Mouse (Mus musculus): Measurements from ENCODE around the gene a. TPM values are rescaled to one million over a fixed set of nuclear protein-coding genes. Genes with fewer than 3 reads are reported as not detected.

a gene
- polyA plus RNA-seq, 1 experiment: not detected

GRCm38 (mm10) chr2:154848086-154848485 lies 56.9 kb downstream of the a start:
- no peak overlapping the region for H3ac ChIP-seq (ENCODE audit: control insufficient read depth, insufficient read length, low read depth)
- H3K79me3 ChIP-seq (ENCODE audit: low read depth): peaks cover 86% of the 10 kb centered on the region
- no peaks in the 10 kb centered on the region for H3K27me3 ChIP-seq (ENCODE audit: control insufficient read depth, insufficient read depth, insufficient read length)
- peaks cover 100% of the 10 kb centered on the region for H3K79me2 ChIP-seq (ENCODE audit: control insufficient read depth, insufficient read depth)
- no peak overlapping the region for H3K4me3 ChIP-seq (ENCODE audit: insufficient read depth, poor library complexity, severe bottlenecking)
- H3K36me3 ChIP-seq (ENCODE audit: control insufficient read depth, insufficient read depth): peaks cover 35% of the 10 kb centered on the region
- no peak for TF ChIP-seq USF1 (IDR thresholded peaks at IDR 0.05; ENCODE audit: low read depth)

- Histone ChIP-seq H3K36me3 (ENCODE audit: control insufficient read depth, insufficient read depth) (peaks cover 45% of the 10 kb centered on the region), H3K4me3 (ENCODE audit: insufficient read depth, poor library complexity, severe bottlenecking) (no peak overlapping the region), H3K79me2 (ENCODE audit: control insufficient read depth, insufficient read depth) (peaks cover 100% of the 10 kb centered on the region), H3ac (ENCODE audit: control insufficient read depth, insufficient read length, low read depth) (no peak overlapping the region), H3K79me3 (ENCODE audit: low read depth) (peaks cover 65% of the 10 kb centered on the region), H3K27me3 (ENCODE audit: control insufficient read depth, insufficient read depth, insufficient read length) (no peaks in the 10 kb centered on the region)
- TF ChIP-seq MAX (IDR thresholded peaks at IDR 0.05): no peak
- no peak for TF ChIP-seq FOSL1 (IDR thresholded peaks at IDR 0.05; ENCODE audit: insufficient read depth, low read length, poor library complexity, severe bottlenecking)
- no peak for TF ChIP-seq CEBPB (IDR thresholded peaks at IDR 0.05; ENCODE audit: low read depth)
- TF ChIP-seq MYOD1 (IDR thresholded peaks at IDR 0.05; ENCODE audit: control insufficient read depth, insufficient read length, low read depth): no peak
- TF ChIP-seq CTCF (IDR thresholded peaks at IDR 0.05; ENCODE audit: control insufficient read depth, insufficient read depth, insufficient read length): no peak
- TF ChIP-seq MYOG (IDR thresholded peaks at IDR 0.05; ENCODE audit: control insufficient read depth, extremely low read depth, insufficient read length): no peak
- no peak for TF ChIP-seq USF1 (IDR thresholded peaks at IDR 0.05; ENCODE audit: low read depth)
These were observed 64.2 kb downstream of the a start for GRCm38 (mm10) chr2:154855383-154855782.

GRCm38 (mm10) chr2:154863672-154864071 lies 72.5 kb downstream of the a start:
- Histone ChIP-seq H3K27me3 (ENCODE audit: control insufficient read depth, insufficient read depth, insufficient read length) (no peaks in the 10 kb centered on the region), H3ac (ENCODE audit: control insufficient read depth, insufficient read length, low read depth) (no peak overlapping the region), H3K4me3 (ENCODE audit: insufficient read depth, poor library complexity, severe bottlenecking) (no peak overlapping the region), H3K79me2 (ENCODE audit: control insufficient read depth, insufficient read depth) (peaks cover 29% of the 10 kb centered on the region), H3K36me3 (ENCODE audit: control insufficient read depth, insufficient read depth) (peaks cover 90% of the 10 kb centered on the region), H3K79me3 (ENCODE audit: low read depth) (peaks cover 7% of the 10 kb centered on the region)
- no peak for TF ChIP-seq USF1 (IDR thresholded peaks at IDR 0.05; ENCODE audit: low read depth)
- TF ChIP-seq CEBPB (IDR thresholded peaks at IDR 0.05; ENCODE audit: low read depth): no peak
- no peak for TF ChIP-seq MYOD1 (IDR thresholded peaks at IDR 0.05; ENCODE audit: control insufficient read depth, insufficient read length, low read depth)
- TF ChIP-seq MYOG (IDR thresholded peaks at IDR 0.05; ENCODE audit: control insufficient read depth, extremely low read depth, insufficient read length): no peak
- TF ChIP-seq FOSL1 (IDR thresholded peaks at IDR 0.05; ENCODE audit: insufficient read depth, low read length, poor library complexity, severe bottlenecking): no peak
- TF ChIP-seq MAX (IDR thresholded peaks at IDR 0.05): no peak
- TF ChIP-seq CTCF (IDR thresholded peaks at IDR 0.05; ENCODE audit: control insufficient read depth, insufficient read depth, insufficient read length): no peak

- peaks cover 87% of the 10 kb centered on the region for H3K36me3 ChIP-seq (ENCODE audit: control insufficient read depth, insufficient read depth)
- H3K79me2 ChIP-seq (ENCODE audit: control insufficient read depth, insufficient read depth): peaks cover 9% of the 10 kb centered on the region
- TF ChIP-seq FOSL1 (IDR thresholded peaks at IDR 0.05; ENCODE audit: insufficient read depth, low read length, poor library complexity, severe bottlenecking): no peak
- no peak for TF ChIP-seq MYOD1 (IDR thresholded peaks at IDR 0.05; ENCODE audit: control insufficient read depth, insufficient read length, low read depth)
- TF ChIP-seq CEBPB (IDR thresholded peaks at IDR 0.05; ENCODE audit: low read depth): no peak
- no peak for TF ChIP-seq MYOG (IDR thresholded peaks at IDR 0.05; ENCODE audit: control insufficient read depth, extremely low read depth, insufficient read length)
- no peak for TF ChIP-seq USF1 (IDR thresholded peaks at IDR 0.05; ENCODE audit: low read depth)
- TF ChIP-seq MAX (IDR thresholded peaks at IDR 0.05): no peak
- no peak for TF ChIP-seq CTCF (IDR thresholded peaks at IDR 0.05; ENCODE audit: control insufficient read depth, insufficient read depth, insufficient read length)
- H3ac ChIP-seq (ENCODE audit: control insufficient read depth, insufficient read length, low read depth): no peak overlapping the region
- H3K27me3 ChIP-seq (ENCODE audit: control insufficient read depth, insufficient read depth, insufficient read length): no peaks in the 10 kb centered on the region
- no peak overlapping the region for H3K4me3 ChIP-seq (ENCODE audit: insufficient read depth, poor library complexity, severe bottlenecking)
- H3K79me3 ChIP-seq (ENCODE audit: low read depth): peaks cover 2% of the 10 kb centered on the region
These were observed 74.5 kb downstream of the a start for GRCm38 (mm10) chr2:154865696-154866095.

- TF ChIP-seq USF1 (IDR thresholded peaks at IDR 0.05; ENCODE audit: low read depth) (no peak), MYOG (IDR thresholded peaks at IDR 0.05; ENCODE audit: control insufficient read depth, extremely low read depth, insufficient read length) (no peak), MYOD1 (IDR thresholded peaks at IDR 0.05; ENCODE audit: control insufficient read depth, insufficient read length, low read depth) (no peak), CTCF (IDR thresholded peaks at IDR 0.05; ENCODE audit: control insufficient read depth, insufficient read depth, insufficient read length) (no peak), MAX (IDR thresholded peaks at IDR 0.05) (no peak), CEBPB (IDR thresholded peaks at IDR 0.05; ENCODE audit: low read depth) (no peak), FOSL1 (IDR thresholded peaks at IDR 0.05; ENCODE audit: insufficient read depth, low read length, poor library complexity, severe bottlenecking) (no peak)
- no peak overlapping the region for H3ac ChIP-seq (ENCODE audit: control insufficient read depth, insufficient read length, low read depth)
- H3K79me3 ChIP-seq (ENCODE audit: low read depth): no peaks in the 10 kb centered on the region
- no peaks in the 10 kb centered on the region for H3K27me3 ChIP-seq (ENCODE audit: control insufficient read depth, insufficient read depth, insufficient read length)
- H3K4me3 ChIP-seq (ENCODE audit: insufficient read depth, poor library complexity, severe bottlenecking): no peak overlapping the region
- H3K79me2 ChIP-seq (ENCODE audit: control insufficient read depth, insufficient read depth): no peaks in the 10 kb centered on the region
- H3K36me3 ChIP-seq (ENCODE audit: control insufficient read depth, insufficient read depth): peaks cover 86% of the 10 kb centered on the region
These were observed 76.9 kb downstream of the a start for GRCm38 (mm10) chr2:154868106-154868505.

GRCm38 (mm10) chr2:154869954-154870641 lies 78.9 kb downstream of the a start:
- Histone ChIP-seq H3ac (ENCODE audit: control insufficient read depth, insufficient read length, low read depth) (no peak overlapping the region), H3K79me3 (ENCODE audit: low read depth) (peaks cover 5% of the 10 kb centered on the region), H3K27me3 (ENCODE audit: control insufficient read depth, insufficient read depth, insufficient read length) (no peaks in the 10 kb centered on the region), H3K36me3 (ENCODE audit: control insufficient read depth, insufficient read depth) (peaks cover 88% of the 10 kb centered on the region), H3K4me3 (ENCODE audit: insufficient read depth, poor library complexity, severe bottlenecking) (no peak overlapping the region), H3K79me2 (ENCODE audit: control insufficient read depth, insufficient read depth) (no peaks in the 10 kb centered on the region)
- TF ChIP-seq MAX (IDR thresholded peaks at IDR 0.05) (no peak), MYOG (IDR thresholded peaks at IDR 0.05; ENCODE audit: control insufficient read depth, extremely low read depth, insufficient read length) (no peak), CTCF (IDR thresholded peaks at IDR 0.05; ENCODE audit: control insufficient read depth, insufficient read depth, insufficient read length) (no peak), FOSL1 (IDR thresholded peaks at IDR 0.05; ENCODE audit: insufficient read depth, low read length, poor library complexity, severe bottlenecking) (no peak), CEBPB (IDR thresholded peaks at IDR 0.05; ENCODE audit: low read depth) (no peak), USF1 (IDR thresholded peaks at IDR 0.05; ENCODE audit: low read depth) (no peak), MYOD1 (IDR thresholded peaks at IDR 0.05; ENCODE audit: control insufficient read depth, insufficient read length, low read depth) (no peak)
